Mouse (Mus musculus) G1E (cell line): ENCODE measurements around the gene Coro1b.

Source experiments
- CTCF ChIP-seq: IDR thresholded peaks from 2 replicates; pipeline ENCODE4 v1.5.1; 2012; ENCODE audit warnings: low read depth, low read length, inconsistent platforms, mixed read lengths
- GATA1 ChIP-seq: IDR thresholded peaks from 2 replicates; pipeline ENCODE4 v1.6.1; 2012; ENCODE audit warnings: borderline replicate concordance, low read length, inconsistent platforms, mixed read lengths
- GATA2 ChIP-seq: IDR thresholded peaks from 2 replicates; pipeline ENCODE4 v1.6.1; 2012; ENCODE audit warnings: low read depth, low read length, inconsistent platforms, borderline replicate concordance
- TAL1 ChIP-seq: conservative IDR thresholded peaks from 2 replicates; pipeline ENCODE4 v1.6.1; 2012; ENCODE audit warnings: low read depth, low read length, inconsistent platforms, mixed read lengths

DNA sequence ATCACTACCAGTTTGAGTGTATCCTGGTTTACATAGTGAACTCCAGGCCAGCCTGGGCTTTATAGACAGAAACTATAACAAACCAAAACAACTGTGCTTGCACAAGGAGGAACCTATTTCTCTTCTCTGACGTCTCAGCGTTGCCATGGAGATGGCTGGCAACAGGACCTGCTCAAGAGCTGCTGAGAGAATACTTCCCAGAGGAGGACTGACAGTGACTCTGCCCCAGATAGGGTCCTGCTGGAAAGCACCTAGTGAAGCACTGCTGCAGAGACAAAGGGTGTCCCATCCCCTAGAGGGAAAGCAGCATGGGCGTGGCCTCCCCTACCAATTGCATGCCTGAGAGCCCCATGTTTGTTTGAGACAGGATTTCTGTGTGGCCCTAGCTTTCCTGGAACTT is 33.5 kb downstream of the Coro1b start:
- no peak for TF ChIP-seq CTCF
- no peak for TF ChIP-seq GATA2
- TF ChIP-seq GATA1: no peak
- TF ChIP-seq TAL1: no peak
